Comparison of ENCODE assay signal across 15 mouse cellular contexts in the genomic region with DNA sequence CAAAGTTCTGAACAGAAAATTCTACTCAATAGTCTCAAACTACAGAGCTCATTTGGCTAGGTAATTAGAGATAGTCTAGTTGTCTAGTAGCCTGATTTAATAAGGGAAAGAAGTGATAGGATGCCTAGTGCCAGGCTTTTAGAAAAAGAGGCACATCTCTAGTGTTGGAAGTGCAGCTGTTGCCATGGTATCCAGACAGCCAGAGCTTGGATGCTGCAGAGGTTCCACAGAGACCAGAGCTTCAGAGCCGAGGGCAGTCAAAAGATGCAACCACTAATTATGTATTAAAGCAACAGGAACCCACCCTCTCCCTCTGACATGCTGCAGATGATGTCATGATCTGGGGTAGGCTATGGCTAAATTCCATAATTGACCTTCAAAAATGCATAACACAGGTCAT.
DNase-seq lines count a peak whose midpoint lies in the region; ATAC-seq lines count a peak whose summit lies in the region.
"Had no signal": no experiment of that assay in that cellular context is flagged by ENCODE, and none has a peak within 500 bp of the region (broad histone marks: within the 10 kb centered on the region; RNA-seq: fewer than 3 reads in every experiment).

No protein-coding gene starts in this region.

- peaks cover 7% of the 10 kb centered on the region for H3K4me1 ChIP-seq in forebrain, embryonic 13.5 days
- peaks cover 10% of the 10 kb centered on the region for H3K4me1 ChIP-seq in forebrain, embryonic 12.5 days
- H3K4me1 ChIP-seq in neural tube, embryonic 14.5 days (ENCODE audit: control insufficient read depth, insufficient read depth, low read length): no peaks in the 10 kb centered on the region
- H3K4me1 ChIP-seq in hindbrain, embryonic 15.5 days (replicated peaks): peaks cover 11% of the 10 kb centered on the region; the same call in 1 of the 2 replicates

- H3K4me2 ChIP-seq in forebrain, embryonic 13.5 days: no peak overlapping the region
- H3K4me2 ChIP-seq in forebrain, embryonic 12.5 days: no peak overlapping the region
- H3K4me2 ChIP-seq in neural tube, embryonic 14.5 days (ENCODE audit: low read depth, low read length): no peak overlapping the region
- H3K4me2 ChIP-seq in hindbrain, embryonic 15.5 days: no peak overlapping the region

- peak; percentile 64; the same call in 1 of the 2 replicates for ATAC-seq in forebrain, embryonic 13.5 days
- ATAC-seq in forebrain, embryonic 12.5 days (ENCODE audit: low FRiP score): no peak
- ATAC-seq in neural tube, embryonic 14.5 days (ENCODE audit: low read depth): peak; percentile 57; the same call in 1 of the 2 replicates
- peak; percentile 80 for ATAC-seq in hindbrain, embryonic 15.5 days (ENCODE audit: low FRiP score, low read depth)

- WGBS in forebrain, embryonic 13.5 days: 22% methylated on average over 1 of the region's 1 CpGs
- 33% methylated on average over 1 of the region's 1 CpGs for WGBS in forebrain, embryonic 12.5 days
- WGBS in neural tube, embryonic 14.5 days: 16% methylated on average over 1 of the region's 1 CpGs
- WGBS in hindbrain, embryonic 15.5 days: 14% methylated on average over 1 of the region's 1 CpGs

- no peaks in the 10 kb centered on the region for H3K36me3 ChIP-seq in forebrain, embryonic 13.5 days (ENCODE audit: poor library complexity, severe bottlenecking)
- H3K36me3 ChIP-seq in forebrain, embryonic 12.5 days (replicated peaks): no peaks in the 10 kb centered on the region
- H3K36me3 ChIP-seq in neural tube, embryonic 14.5 days (ENCODE audit: control insufficient read depth, insufficient read depth, low read length): no peaks in the 10 kb centered on the region
- H3K36me3 ChIP-seq in hindbrain, embryonic 15.5 days: no peaks in the 10 kb centered on the region

- H3K9ac ChIP-seq in forebrain, embryonic 13.5 days: no peak overlapping the region
- H3K9ac ChIP-seq in forebrain, embryonic 12.5 days: no peak overlapping the region
- H3K9ac ChIP-seq in neural tube, embryonic 14.5 days (replicated peaks; ENCODE audit: low read depth, low read length): no peak overlapping the region
- no peak overlapping the region for H3K9ac ChIP-seq in hindbrain, embryonic 15.5 days

- no peak overlapping the region for H3K27ac ChIP-seq in forebrain, embryonic 13.5 days
- H3K27ac ChIP-seq in forebrain, embryonic 12.5 days: no peak overlapping the region
- no peak overlapping the region for H3K27ac ChIP-seq in neural tube, embryonic 14.5 days (ENCODE audit: low read depth, low read length)
- no peak overlapping the region for H3K27ac ChIP-seq in hindbrain, embryonic 15.5 days (replicated peaks)
- H3K27ac ChIP-seq: heart, adult 2 months had no signal

- DNase-seq in neural tube, embryonic 10.5 days (ENCODE audit: extremely low spot score, low spot score): no peak
- DNase-seq in retina, postnatal 1 day: peak; percentile 55
- no peak for DNase-seq in lung, postnatal 10 days
- no peak for DNase-seq in cerebellum, adult 9-10 months
- DNase-seq: adrenal gland, postnatal 14 days; B cell, adult 2 months; cerebellum, adult 11 months; heart, adult 2 months; heart, postnatal 4 days; kidney, adult 8-10 months; thymus, adult 2 months had no signal

- H3K4me3 ChIP-seq in forebrain, embryonic 13.5 days: no peak overlapping the region
- no peak overlapping the region for H3K4me3 ChIP-seq in forebrain, embryonic 12.5 days (replicated peaks)
- H3K4me3 ChIP-seq in neural tube, embryonic 14.5 days (ENCODE audit: low read depth, low read length): no peak overlapping the region
- no peak overlapping the region for H3K4me3 ChIP-seq in hindbrain, embryonic 15.5 days
- H3K4me3 ChIP-seq: heart, adult 2 months had no signal

- no peaks in the 10 kb centered on the region for H3K9me3 ChIP-seq in forebrain, embryonic 13.5 days (replicated peaks)
- no peaks in the 10 kb centered on the region for H3K9me3 ChIP-seq in forebrain, embryonic 12.5 days
- no peaks in the 10 kb centered on the region for H3K9me3 ChIP-seq in neural tube, embryonic 14.5 days (ENCODE audit: control insufficient read depth, low read length)
- H3K9me3 ChIP-seq in hindbrain, embryonic 15.5 days: no peaks in the 10 kb centered on the region

- H3K27me3 ChIP-seq in forebrain, embryonic 13.5 days: no peaks in the 10 kb centered on the region
- H3K27me3 ChIP-seq in forebrain, embryonic 12.5 days: no peaks in the 10 kb centered on the region
- H3K27me3 ChIP-seq in neural tube, embryonic 14.5 days (ENCODE audit: control insufficient read depth, insufficient read depth, low read length): no peaks in the 10 kb centered on the region
- H3K27me3 ChIP-seq in hindbrain, embryonic 15.5 days: no peaks in the 10 kb centered on the region
